Mouse (Mus musculus) midbrain, embryonic 15.5 days (tissue): ENCODE measurements around the gene Smarcd2. TPM values are rescaled to one million over a fixed set of nuclear protein-coding genes. Genes with fewer than 3 reads are reported as not detected.

Experiments used
- ATAC-seq: fragments of 200-750 bp; cut with Nextera tagmentation; replicated peaks from 2 replicates; pipeline ENCODE4 v1.8.0; 2017; ENCODE audit warnings: moderate TSS enrichment
- H3K27ac ChIP-seq: fragments of 300-500 bp; sonication (generic); 2 replicates; pipeline ENCODE4 v1.5.1; 2015; ENCODE audit warnings: mild to moderate bottlenecking, inconsistent platforms
- H3K27me3 ChIP-seq: fragments of 300-500 bp; sonication (generic); replicated peaks from 2 replicates; pipeline ENCODE4 v1.6.1; 2015; ENCODE audit warnings: inconsistent platforms
- H3K36me3 ChIP-seq: fragments of 300-500 bp; sonication (generic); replicated peaks from 2 replicates; pipeline ENCODE4 v1.6.1; 2015; ENCODE audit warnings: inconsistent platforms
- H3K4me1 ChIP-seq: fragments of 300-500 bp; sonication (generic); 2 replicates; pipeline ENCODE4 v1.6.1; 2015; ENCODE audit warnings: inconsistent platforms
- H3K4me2 ChIP-seq: fragments of 300-500 bp; sonication (generic); 2 replicates; pipeline ENCODE4 v1.6.1; 2015; ENCODE audit warnings: inconsistent platforms, mild to moderate bottlenecking, moderate library complexity
- H3K4me3 ChIP-seq: fragments of 300-500 bp; sonication (generic); 2 replicates; pipeline ENCODE4 v1.5.1; 2015; ENCODE audit warnings: mild to moderate bottlenecking, inconsistent platforms
- H3K9ac ChIP-seq: fragments of 300-500 bp; sonication (generic); 2 replicates; pipeline ENCODE4 v1.6.1; 2015; ENCODE audit warnings: mild to moderate bottlenecking, inconsistent platforms
- H3K9me3 ChIP-seq: fragments of 300-500 bp; sonication (generic); 2 replicates; pipeline ENCODE4 v1.6.1; 2016; ENCODE audit warnings: inconsistent platforms
- WGBS: fragments of 180-500 bp; shearing (Covaris S2); methylation state at CpG from one replicate; pipeline ENCODE4 v1.1.7; 2015; ENCODE audit warnings: mixed read lengths; 5-methylcytosine and 5-hydroxymethylcytosine counted together
- polyA plus RNA-seq: library from polyadenylated mRNA; unstranded; fragments of >200 nt; fragmentation: Nextera tagmentation; extraction: Ambion mirVana; gene quantifications from 2 replicates; pipeline ENCODE4 v1.2.1, GENCODE M21; 2015

Smarcd2 gene
- polyA plus RNA-seq, 1 experiment from 2014 or later = 10.9 TPM

- no peak for ATAC-seq
- Histone ChIP-seq H3K4me3 (peak overlapping the region; percentile 99; the same call in 1 of the 2 replicates), H3K4me2 (peak overlapping the region; percentile 91; the same call in 1 of the 2 replicates), H3K9ac (no peak overlapping the region), H3K27ac (no peak overlapping the region), H3K9me3 (no peaks in the 10 kb centered on the region), H3K36me3 (no peaks in the 10 kb centered on the region), H3K27me3 (no peaks in the 10 kb centered on the region), H3K4me1 (peaks cover 38% of the 10 kb centered on the region)
- WGBS = 95% methylated on average over 6 of the region's 6 CpGs
These were observed 1.0 kb upstream of the Smarcd2 start for GRCm38 (mm10) chr11:106273811-106274210.

GRCm38 (mm10) chr11:106273311-106273684, 526 bp upstream of the Smarcd2 start:
- H3K27me3 ChIP-seq = no peaks in the 10 kb centered on the region
- peak overlapping the region; percentile 99 for H3K4me3 ChIP-seq
- H3K4me1 ChIP-seq = peaks cover 43% of the 10 kb centered on the region
- 16% methylated on average over 16 of the region's 16 CpGs for WGBS
- H3K36me3 ChIP-seq = no peaks in the 10 kb centered on the region
- H3K9me3 ChIP-seq = no peaks in the 10 kb centered on the region
- H3K27ac ChIP-seq = peak overlapping the region; percentile 85
- peak overlapping the region; percentile 94 for H3K9ac ChIP-seq
- ATAC-seq = peak; percentile 45
- H3K4me2 ChIP-seq = peak overlapping the region; percentile 91

- Histone ChIP-seq H3K36me3 (no peaks in the 10 kb centered on the region), H3K27ac (peak overlapping the region; percentile 85), H3K4me3 (peak overlapping the region; percentile 99), H3K27me3 (no peaks in the 10 kb centered on the region), H3K4me1 (peaks cover 50% of the 10 kb centered on the region), H3K4me2 (peak overlapping the region; percentile 91), H3K9me3 (no peaks in the 10 kb centered on the region), H3K9ac (peak overlapping the region; percentile 94)
- ATAC-seq = peak; percentile 48
- WGBS = 1% methylated on average over 41 of the region's 41 CpGs
These were observed 753 bp downstream of the Smarcd2 start for GRCm38 (mm10) chr11:106271794-106272643.

- 0 out of 2 replicates have a peak overlapping the region, but pooled peaks have one; percentile 85 for H3K27ac ChIP-seq
- H3K9me3 ChIP-seq = no peaks in the 10 kb centered on the region
- H3K4me1 ChIP-seq = peaks cover 44% of the 10 kb centered on the region
- peak overlapping the region; percentile 94 for H3K9ac ChIP-seq
- H3K4me3 ChIP-seq = peak overlapping the region; percentile 99
- no peak for ATAC-seq
- peaks cover 2% of the 10 kb centered on the region; the same call in 1 of the 2 replicates for H3K36me3 ChIP-seq
- H3K27me3 ChIP-seq = no peaks in the 10 kb centered on the region
- H3K4me2 ChIP-seq = peak overlapping the region; percentile 91
- WGBS = 48% methylated on average over 5 of the region's 5 CpGs
These were observed 1.5 kb downstream of the Smarcd2 start for GRCm38 (mm10) chr11:106271131-106271793.

GRCm38 (mm10) chr11:106269060-106269431, 3.7 kb downstream of the Smarcd2 start:
- H3K4me3 ChIP-seq = no peak overlapping the region
- H3K36me3 ChIP-seq = peaks cover 13% of the 10 kb centered on the region
- H3K9ac ChIP-seq = no peak overlapping the region
- no peak for ATAC-seq
- WGBS = 53% methylated on average over 3 of the region's 3 CpGs
- H3K27ac ChIP-seq = peak overlapping the region; percentile 36; the same call in 1 of the 2 replicates
- no peaks in the 10 kb centered on the region for H3K27me3 ChIP-seq
- no peak overlapping the region for H3K4me2 ChIP-seq
- H3K9me3 ChIP-seq = no peaks in the 10 kb centered on the region
- H3K4me1 ChIP-seq = peaks cover 40% of the 10 kb centered on the region

- Histone ChIP-seq H3K36me3 (peaks cover 19% of the 10 kb centered on the region), H3K4me3 (no peak overlapping the region), H3K9me3 (no peaks in the 10 kb centered on the region), H3K9ac (no peak overlapping the region), H3K4me2 (no peak overlapping the region), H3K27ac (peak overlapping the region; percentile 36), H3K4me1 (peaks cover 40% of the 10 kb centered on the region), H3K27me3 (no peaks in the 10 kb centered on the region)
- ATAC-seq = no peak
- 75% methylated on average over 8 of the region's 8 CpGs for WGBS
These were observed 4.3 kb downstream of the Smarcd2 start for GRCm38 (mm10) chr11:106268326-106269059.

DNA sequence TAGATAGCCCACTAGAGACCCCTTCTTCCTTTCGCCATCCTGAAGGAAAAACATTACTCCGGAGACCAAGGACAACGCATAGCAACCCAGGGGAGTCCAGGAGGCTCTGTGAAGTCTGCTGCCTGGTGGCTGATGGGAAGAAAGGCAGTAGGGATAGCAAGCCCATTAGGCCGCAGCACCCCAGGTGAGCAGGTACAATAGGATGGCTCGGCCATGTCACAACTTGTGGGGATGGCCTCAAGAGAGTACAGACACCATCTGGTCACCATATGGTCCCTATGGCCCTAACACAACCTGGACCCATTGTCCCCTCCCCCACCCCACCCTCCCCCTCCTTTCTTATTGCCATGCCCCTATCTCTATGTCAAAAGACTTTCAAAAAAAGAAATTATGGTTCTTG, 4.9 kb downstream of the Smarcd2 start:
- Histone ChIP-seq H3K9ac (no peak overlapping the region), H3K27me3 (no peaks in the 10 kb centered on the region), H3K4me3 (no peak overlapping the region), H3K4me2 (no peak overlapping the region), H3K4me1 (peaks cover 40% of the 10 kb centered on the region), H3K36me3 (peaks cover 25% of the 10 kb centered on the region), H3K9me3 (no peaks in the 10 kb centered on the region), H3K27ac (0 out of 2 replicates have a peak overlapping the region, but pooled peaks have one; percentile 4)
- ATAC-seq = no peak
- WGBS = 73% methylated on average over 5 of the region's 5 CpGs

GRCm38 (mm10) chr11:106267311-106267852, 5.4 kb downstream of the Smarcd2 start:
- H3K4me1 ChIP-seq = peaks cover 40% of the 10 kb centered on the region
- no peak for ATAC-seq
- H3K9me3 ChIP-seq = no peaks in the 10 kb centered on the region
- no peak overlapping the region for H3K4me3 ChIP-seq
- no peak overlapping the region for H3K4me2 ChIP-seq
- no peak overlapping the region for H3K27ac ChIP-seq
- no peak overlapping the region for H3K9ac ChIP-seq
- H3K36me3 ChIP-seq = peaks cover 30% of the 10 kb centered on the region
- 86% methylated on average over 12 of the region's 15 CpGs for WGBS
- H3K27me3 ChIP-seq = no peaks in the 10 kb centered on the region

- H3K4me2 ChIP-seq = no peak overlapping the region
- WGBS = 93% methylated on average over 10 of the region's 10 CpGs
- no peak overlapping the region for H3K27ac ChIP-seq
- no peaks in the 10 kb centered on the region for H3K27me3 ChIP-seq
- peaks cover 39% of the 10 kb centered on the region for H3K36me3 ChIP-seq
- H3K4me3 ChIP-seq = no peak overlapping the region
- no peak overlapping the region for H3K9ac ChIP-seq
- peaks cover 33% of the 10 kb centered on the region for H3K4me1 ChIP-seq
- ATAC-seq = no peak
- no peaks in the 10 kb centered on the region for H3K9me3 ChIP-seq
These were observed 6.3 kb downstream of the Smarcd2 start for GRCm38 (mm10) chr11:106266431-106266830.

GRCm38 (mm10) chr11:106265570-106265969, 7.2 kb downstream of the Smarcd2 start:
- H3K27me3 ChIP-seq = no peaks in the 10 kb centered on the region
- no peak overlapping the region for H3K27ac ChIP-seq
- WGBS = 96% methylated on average over 4 of the region's 4 CpGs
- no peak overlapping the region for H3K4me3 ChIP-seq
- no peak for ATAC-seq
- H3K36me3 ChIP-seq = peaks cover 40% of the 10 kb centered on the region
- H3K9ac ChIP-seq = no peak overlapping the region
- peaks cover 25% of the 10 kb centered on the region for H3K4me1 ChIP-seq
- no peak overlapping the region for H3K4me2 ChIP-seq
- H3K9me3 ChIP-seq = no peaks in the 10 kb centered on the region

DNA sequence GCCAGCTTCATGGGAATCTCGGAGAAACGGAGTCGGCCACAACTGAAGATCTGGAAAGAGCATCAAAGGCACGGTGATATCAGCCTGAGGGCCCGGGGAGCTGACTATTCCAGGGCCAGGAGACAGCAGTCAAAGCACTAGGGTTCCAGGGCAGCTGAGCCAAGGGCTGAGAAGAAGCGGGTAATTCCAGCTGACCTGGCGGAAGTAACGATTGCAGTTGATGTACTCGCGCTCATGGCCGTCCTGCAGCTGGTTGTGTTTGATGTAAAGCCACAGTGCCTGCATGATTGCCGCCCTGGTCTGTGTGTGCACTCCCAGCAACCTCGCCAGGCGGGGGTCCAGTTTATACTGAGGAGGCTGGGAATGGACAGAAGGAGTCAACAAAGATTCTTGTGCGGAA, 7.8 kb downstream of the Smarcd2 start:
- Histone ChIP-seq H3K27ac (no peak overlapping the region), H3K4me2 (no peak overlapping the region), H3K4me3 (no peak overlapping the region), H3K9ac (no peak overlapping the region), H3K9me3 (no peaks in the 10 kb centered on the region), H3K36me3 (peaks cover 40% of the 10 kb centered on the region), H3K4me1 (peaks cover 20% of the 10 kb centered on the region), H3K27me3 (no peaks in the 10 kb centered on the region)
- ATAC-seq = no peak
- WGBS = 96% methylated on average over 15 of the region's 15 CpGs

DNA sequence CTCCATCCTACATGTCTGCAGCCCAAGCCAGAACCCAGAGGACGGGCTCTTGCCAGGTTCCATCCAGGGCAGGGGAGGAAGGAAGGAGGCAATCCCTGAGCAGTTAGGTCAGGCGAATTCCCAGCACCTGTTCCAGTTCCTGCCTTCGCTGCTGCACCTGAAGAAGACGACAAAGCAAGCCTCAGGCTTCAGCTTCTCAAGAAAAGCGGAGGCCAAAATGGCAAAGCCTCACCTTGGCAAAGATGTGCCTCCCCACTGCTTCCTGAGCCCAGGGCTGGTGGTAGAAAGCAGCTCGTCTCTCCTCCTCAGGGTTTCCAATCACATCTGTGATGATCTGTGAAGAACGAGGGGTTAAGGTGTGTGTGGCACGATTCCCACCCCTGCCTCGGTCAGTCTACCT, 8.8 kb downstream of the Smarcd2 start:
- 92% methylated on average over 9 of the region's 9 CpGs for WGBS
- H3K27ac ChIP-seq = no peak overlapping the region
- H3K36me3 ChIP-seq = peaks cover 40% of the 10 kb centered on the region
- H3K4me1 ChIP-seq = peaks cover 13% of the 10 kb centered on the region
- ATAC-seq = no peak
- no peak overlapping the region for H3K4me3 ChIP-seq
- no peaks in the 10 kb centered on the region for H3K27me3 ChIP-seq
- H3K9ac ChIP-seq = no peak overlapping the region
- H3K4me2 ChIP-seq = no peak overlapping the region
- H3K9me3 ChIP-seq = no peaks in the 10 kb centered on the region
